27 mouse cellular contexts compared by ENCODE assay signal in the genomic region with DNA sequence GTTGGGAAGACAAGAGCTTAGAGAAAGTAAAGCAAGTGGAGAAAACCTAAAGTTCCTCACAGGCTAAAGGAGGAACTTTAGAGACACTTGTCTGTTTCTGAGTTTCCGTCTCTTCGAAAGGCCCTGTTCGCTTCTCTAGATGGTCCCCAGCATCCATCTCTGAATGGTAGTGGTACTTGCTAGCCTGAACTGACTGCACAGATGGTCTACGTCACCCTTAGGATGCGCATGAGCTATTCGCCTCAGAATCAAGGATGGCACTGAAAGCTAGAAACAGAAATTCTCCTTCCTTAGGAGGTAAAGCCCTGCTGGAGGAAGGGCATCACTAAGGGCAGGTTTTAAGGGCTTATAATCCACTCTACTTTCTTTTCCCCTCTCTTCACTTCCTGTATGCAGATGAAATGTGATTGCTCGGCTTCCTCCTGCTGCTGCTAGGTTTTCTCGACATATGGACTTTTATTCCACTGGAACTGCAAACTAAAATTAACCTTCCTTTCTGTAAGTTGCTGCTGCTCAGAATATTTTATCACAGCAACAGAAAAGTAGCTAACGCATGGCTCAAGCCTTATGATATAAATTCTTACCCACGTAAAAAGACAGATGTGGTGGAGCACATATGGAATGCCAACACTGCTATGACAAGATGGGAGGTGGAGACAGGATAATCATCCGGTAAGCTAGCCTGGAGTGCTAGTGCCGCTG.
DNase-seq lines count a peak whose midpoint lies in the region; ATAC-seq and TF ChIP-seq lines count a peak whose summit lies in the region.
"Had no signal": no experiment of that assay in that cellular context is flagged by ENCODE, and none has a peak within 500 bp of the region (broad histone marks: within the 10 kb centered on the region; RNA-seq: fewer than 3 reads in every experiment).

No protein-coding gene starts in this region.

- no peak for ATAC-seq in activated CD4-positive, CD25-positive, alpha-beta regulatory T cell, adult 4 months
- ATAC-seq: CD4-positive, CD25-positive, alpha-beta regulatory T cell, adult 4 months; forebrain, embryonic 15.5 days; hindbrain, postnatal 0 days; inflammation-experienced regulatory T-cells, adult 6 months; intestine, embryonic 16.5 days had no signal

- peak overlapping the region; percentile 34; the same call in 1 of the 2 replicates for H3K27ac ChIP-seq in left cerebral cortex, adult 2 months
- H3K27ac ChIP-seq: embryonic facial prominence, embryonic 12.5 days; embryonic facial prominence, embryonic 15.5 days; forebrain, embryonic 15.5 days; gastrocnemius, adult 2 months; heart, embryonic 15.5 days; hindbrain, embryonic 14.5 days; hindbrain, postnatal 0 days had no signal

- TF ChIP-seq CTCF in left cerebral cortex, adult 2 months (IDR thresholded peaks at IDR 0.05), result no peak

- H3K4me3 ChIP-seq in left cerebral cortex, adult 2 months, result no peak overlapping the region
- H3K4me3 ChIP-seq: embryonic facial prominence, embryonic 12.5 days; embryonic facial prominence, embryonic 15.5 days; forebrain, embryonic 15.5 days; gastrocnemius, adult 2 months; heart, embryonic 12.5 days; heart, embryonic 15.5 days had no signal

- intact Hi-C loops in left cerebral cortex, adult 2 months (cut with DNase I), result loop anchor here (1.0 kb wide), 1 partner anchor 53 kb away; no protein-coding TSS in a partner anchor
- intact Hi-C loops in left cerebral cortex, postnatal 4 days (cut with DNase I), result no loop called here

- peak; percentile 21 to 40 for DNase-seq in frontal cortex, postnatal 36 days (ENCODE audit: low spot score in 2 of 2)
- no peak for DNase-seq in frontal cortex, postnatal 25 days (ENCODE audit: low spot score in 2 of 2)
- no peak for DNase-seq in left cerebral cortex, adult 2 months (ENCODE audit: extremely low spot score in 1 of 2, low spot score in 2 of 2)
- no peak for DNase-seq in left cerebral cortex, postnatal 4 days
- DNase-seq in telencephalon, adult 2 months (ENCODE audit: low read depth, low spot score), result peak; percentile 47
- DNase-seq: adrenal gland, adult 8-10 months; adrenal gland, postnatal 36 days; cerebellum, adult 11 months; cerebellum, adult 2 months; cerebellum, adult 9-11 months; cerebellum, postnatal 25 days; gastrocnemius, adult 2 months; gastrocnemius, postnatal 14 days; heart, adult 18-20 months; heart, postnatal 14 days; heart, postnatal 4 days had no signal

Comparison
In these comparisons a context has a peak if more than half of its experiments do, and no peak if none do; other contexts are left out.
1. DNase-seq: peak in frontal cortex, postnatal 36 days (2 of 2) and telencephalon, adult 2 months (single experiment); none in frontal cortex, postnatal 25 days (0 of 2), left cerebral cortex, adult 2 months (0 of 2) and left cerebral cortex, postnatal 4 days (single experiment).